Mouse (Mus musculus): ENCODE results near the gene Pcgf6. TPM values are rescaled to one million over a fixed set of nuclear protein-coding genes. Genes with fewer than 3 reads are reported as not detected.

Pcgf6 gene
- total RNA-seq (2021) = 10 to 100 TPM; 19.7 to 20.4 TPM
- long read RNA-seq, partial matches to known transcripts = 3 of 13 reads
- long read RNA-seq, other reads (novel, unspliced or antisense) = 8 of 13 reads

- DNase-seq (ENCODE audit: low spot score in 2 of 2) = peak; percentile 73 to 86
Observed at GRCm38 (mm10) chr19:47050271-47051032, at the start of gene Pcgf6. Gene Pcgf6, minus strand, starts transcription at chr19:47050906.

GRCm38 (mm10) chr19:47090550-47091156 is 39.9 kb upstream of the Pcgf6 start, which contains the start of the genes Usmg5 and Pdcd11:
Gene Usmg5, minus strand, starts transcription at chr19:47090647.
Gene Pdcd11, plus strand, starts transcription at chr19:47090768.
- peak; percentile 97 for DNase-seq (ENCODE audit: low spot score in 2 of 2)

- DNase-seq (ENCODE audit: low spot score in 2 of 2) = no peak
Observed at GRCm38 (mm10) chr19:47089718-47090525, 39.2 kb upstream of the Pcgf6 start.

GRCm38 (mm10) chr19:47088226-47088625 is 37.5 kb upstream of the Pcgf6 start:
- DNase-seq (ENCODE audit: low spot score in 2 of 2) = no peak

GRCm38 (mm10) chr19:47067924-47068611 is 17.4 kb upstream of the Pcgf6 start:
- peak; percentile 79 to 83 for DNase-seq (ENCODE audit: low spot score in 2 of 2)

- peak; percentile 98 to 99 for DNase-seq (ENCODE audit: low spot score in 2 of 2)
Observed at GRCm38 (mm10) chr19:47067096-47067882, 16.6 kb upstream of the Pcgf6 start, which contains the start of gene Taf5. Gene Taf5, plus strand, starts transcription at chr19:47067746.

- no peak for DNase-seq (ENCODE audit: low spot score in 2 of 2)
Observed at GRCm38 (mm10) chr19:47065860-47066259, 15.2 kb upstream of the Pcgf6 start.

- DNase-seq (ENCODE audit: low spot score in 2 of 2) = no peak
Observed at GRCm38 (mm10) chr19:47057684-47058083, 7.0 kb upstream of the Pcgf6 start.

GRCm38 (mm10) chr19:47053471-47053870 is 2.8 kb upstream of the Pcgf6 start:
- DNase-seq (ENCODE audit: low spot score in 2 of 2) = no peak

- no peak for DNase-seq (ENCODE audit: low spot score in 2 of 2)
Observed at GRCm38 (mm10) chr19:47052927-47053326, 2.2 kb upstream of the Pcgf6 start.

GRCm38 (mm10) chr19:47049840-47050239 is 866 bp downstream of the Pcgf6 start:
- DNase-seq (ENCODE audit: low spot score in 2 of 2) = no peak

GRCm38 (mm10) chr19:47049061-47049460 is 1.6 kb downstream of the Pcgf6 start:
- DNase-seq (ENCODE audit: low spot score in 2 of 2) = no peak

GRCm38 (mm10) chr19:47047236-47047833 is 3.4 kb downstream of the Pcgf6 start:
- no peak for DNase-seq (ENCODE audit: low spot score in 2 of 2)

- no peak for DNase-seq (ENCODE audit: low spot score in 2 of 2)
Observed at GRCm38 (mm10) chr19:47046343-47046742, 4.4 kb downstream of the Pcgf6 start.

- no peak for DNase-seq (ENCODE audit: low spot score in 2 of 2)
Observed at GRCm38 (mm10) chr19:47043608-47044007, 7.1 kb downstream of the Pcgf6 start.

- DNase-seq (ENCODE audit: low spot score in 2 of 2) = no peak
Observed at GRCm38 (mm10) chr19:47040720-47041473, 9.8 kb downstream of the Pcgf6 start.

- no peak for DNase-seq (ENCODE audit: low spot score in 2 of 2)
Observed at GRCm38 (mm10) chr19:47036596-47036995, 14.1 kb downstream of the Pcgf6 start.

- no peak for DNase-seq (ENCODE audit: low spot score in 2 of 2)
Observed at GRCm38 (mm10) chr19:47034916-47035315, 15.8 kb downstream of the Pcgf6 start.

- no peak for DNase-seq (ENCODE audit: low spot score in 2 of 2)
Observed at GRCm38 (mm10) chr19:47031770-47032169, 18.9 kb downstream of the Pcgf6 start.
